Mouse (Mus musculus): Measurements from ENCODE around the gene Hpse2.

DNA sequence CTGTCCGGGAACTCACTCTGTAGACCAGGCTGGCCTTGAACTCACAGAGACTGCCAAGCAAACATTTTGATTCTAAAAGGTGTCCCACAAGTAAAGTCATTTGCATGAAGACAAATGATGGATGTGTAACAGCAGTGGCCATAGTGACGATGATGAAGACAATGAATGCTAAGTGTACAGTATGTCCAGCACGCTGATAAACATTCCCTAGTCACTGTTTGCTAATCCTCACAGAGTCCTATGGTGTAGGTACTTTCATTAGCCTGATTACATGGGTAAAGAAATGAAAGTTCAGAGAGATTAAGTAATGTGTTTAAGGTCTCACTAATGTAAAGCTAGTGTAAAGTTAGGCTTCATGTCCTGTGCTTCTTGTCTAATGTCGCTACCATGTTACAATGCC is 511.6 kb downstream of the Hpse2 start:
- TF ChIP-seq POLR2A (IDR thresholded peaks at IDR 0.05; ENCODE audit: insufficient read length, low read depth) (no peak), CEBPB (IDR thresholded peaks at IDR 0.05; ENCODE audit: insufficient read depth, poor library complexity, severe bottlenecking) (no peak), E2F4 (IDR thresholded peaks at IDR 0.05; ENCODE audit: insufficient read depth) (no peak), USF1 (IDR thresholded peaks at IDR 0.05; ENCODE audit: low read depth) (no peak), MAX (IDR thresholded peaks at IDR 0.05; ENCODE audit: low read depth) (no peak), MYOD1 (IDR thresholded peaks at IDR 0.05; ENCODE audit: control insufficient read depth in 1 of 3, insufficient read length in 2 of 3, low read depth in 2 of 3) (no peak), POLR2AphosphoS2 (IDR thresholded peaks at IDR 0.05; ENCODE audit: insufficient read length, low read depth) (no peak), TCF3 (IDR thresholded peaks at IDR 0.05; ENCODE audit: insufficient read length, low read depth) (no peak), TCF12 (IDR thresholded peaks at IDR 0.05; ENCODE audit: insufficient read depth, poor library complexity, severe bottlenecking) (no peak), MYOG (IDR thresholded peaks at IDR 0.05; ENCODE audit: control insufficient read depth in 1 of 3, insufficient read depth in 1 of 3, insufficient read length in 2 of 3, low read depth in 2 of 3) (no peak), REST (IDR thresholded peaks at IDR 0.05; ENCODE audit: insufficient read depth, insufficient read length) (no peak)
